In the genomic region with DNA sequence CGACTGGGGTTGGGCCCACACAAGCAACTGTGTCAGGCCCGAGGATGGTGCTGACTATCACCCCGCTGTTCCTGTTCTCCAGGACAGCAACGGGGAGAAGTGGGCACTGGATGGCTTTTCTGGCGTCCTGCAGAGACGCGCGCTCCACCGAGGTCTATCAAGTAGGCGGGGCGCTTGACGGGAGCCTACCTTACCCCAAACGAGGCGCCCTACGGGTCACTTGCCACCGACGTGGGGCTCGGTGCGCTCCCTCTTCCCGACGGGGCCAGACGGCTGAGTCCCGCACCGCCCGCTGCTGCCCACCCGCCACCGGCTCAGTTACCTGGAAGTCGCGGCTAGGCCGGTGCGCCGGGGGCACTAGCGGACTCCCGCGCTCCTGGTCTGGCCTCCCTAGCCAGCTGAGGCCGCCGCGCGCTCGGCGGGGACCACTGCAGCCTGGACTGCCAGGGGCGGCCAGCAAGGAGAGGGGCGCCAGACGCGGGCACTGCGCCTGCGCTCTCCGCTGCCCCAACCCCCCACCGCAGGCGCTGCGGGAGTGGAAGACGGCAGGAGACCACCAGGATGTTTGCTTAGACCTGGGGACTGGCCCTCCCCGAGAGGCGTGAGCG, we compare ENCODE assay signal across 9 mouse cellular contexts. TPM values are rescaled to one million over a fixed set of nuclear protein-coding genes. Genes with fewer than 3 reads are reported as not detected.
DNase-seq lines count a peak whose midpoint lies in the region; ATAC-seq and TF ChIP-seq lines count a peak whose summit lies in the region.
"Had no signal": no experiment of that assay in that cellular context is flagged by ENCODE, and none has a peak within 500 bp of the region (broad histone marks: within the 10 kb centered on the region; RNA-seq: fewer than 3 reads in every experiment).

Gene Slc35g2, minus strand, starts transcription at position 465 of the 608 bp plus-strand sequence.

- WGBS in intestine, embryonic 15.5 days: under 1% methylated on average over 55 of the region's 55 CpGs
- under 1% methylated on average over 48 of the region's 55 CpGs for WGBS in limb, embryonic 10.5 days

- H3K27ac ChIP-seq in left cerebral cortex, adult 2 months: peak within 1 kb of the TSS; percentile 83
- H3K27ac ChIP-seq in intestine, embryonic 15.5 days: no peak within 1 kb of the TSS
- H3K27ac ChIP-seq in limb, embryonic 10.5 days: peak within 1 kb of the TSS; percentile 83

- H3K9me3 ChIP-seq in intestine, embryonic 15.5 days: no peaks in the 10 kb centered on the region
- no peaks in the 10 kb centered on the region for H3K9me3 ChIP-seq in limb, embryonic 10.5 days (replicated peaks)

- H3K36me3 ChIP-seq in intestine, embryonic 15.5 days: no peaks in the 10 kb centered on the region
- H3K36me3 ChIP-seq in limb, embryonic 10.5 days: no peaks in the 10 kb centered on the region
- no peaks in the 10 kb centered on the region for H3K36me3 ChIP-seq in splenic B cell, adult 2 months (ENCODE audit: control insufficient read depth, insufficient read depth, low read length, poor library complexity, severe bottlenecking)
- H3K36me3 ChIP-seq: G1E had no signal

- intact Hi-C loops in left cerebral cortex, adult 2 months (cut with DNase I): loop anchor here (2.0 to 5.0 kb wide), 3 partner anchors 24 to 72 kb away; partner anchors contain the start of gene Nck1

- H3K4me3 ChIP-seq in left cerebral cortex, adult 2 months: peak within 1 kb of the TSS; percentile 80
- H3K4me3 ChIP-seq in intestine, embryonic 15.5 days (replicated peaks): peak within 1 kb of the TSS; percentile 75
- peak within 1 kb of the TSS; percentile 78 for H3K4me3 ChIP-seq in limb, embryonic 10.5 days

- TF ChIP-seq CTCF in left cerebral cortex, adult 2 months (IDR thresholded peaks at IDR 0.05): no peak; the same call in 1 of the 2 replicates

- peaks cover 4% of the 10 kb centered on the region; the same call in 1 of the 2 replicates for H3K4me1 ChIP-seq in intestine, embryonic 15.5 days (replicated peaks)
- H3K4me1 ChIP-seq in limb, embryonic 10.5 days: peaks cover 19% of the 10 kb centered on the region

- DNase-seq in left cerebral cortex, adult 2 months (ENCODE audit: extremely low spot score in 1 of 2, low spot score in 2 of 2): peak; percentile 46 to 48
- no peak for DNase-seq in left cerebral cortex, adult 9 months (ENCODE audit: low spot score in 2 of 2)
- peak; percentile 69 to 72 for DNase-seq in cerebellum, postnatal 14 days
- peak; percentile 14 to 23 for DNase-seq in frontal cortex, postnatal 14 days (ENCODE audit: low spot score in 2 of 2)
- peak; percentile 83 for DNase-seq in limb, embryonic 10.5 days (ENCODE audit: low spot score)
- DNase-seq in splenic B cell, adult 2 months (ENCODE audit: low read depth, low spot score): peak; percentile 5

- no peaks in the 10 kb centered on the region for H3K27me3 ChIP-seq in intestine, embryonic 15.5 days (replicated peaks)
- peaks cover 23% of the 10 kb centered on the region for H3K27me3 ChIP-seq in limb, embryonic 10.5 days (ENCODE audit: low read depth, poor library complexity, severe bottlenecking)
- H3K27me3 ChIP-seq in splenic B cell, adult 2 months (ENCODE audit: control insufficient read depth, insufficient read depth, low read length, poor library complexity, severe bottlenecking): 0 out of 2 replicates have a peak, but pooled peaks cover 4% of the 10 kb centered on the region

- H3K9ac ChIP-seq in intestine, embryonic 15.5 days: peak within 1 kb of the TSS; percentile 56

- ATAC-seq in intestine, embryonic 15.5 days: peak; percentile 89
- ATAC-seq in megakaryocyte-erythroid progenitor cell, adult 5-6 weeks (replicated peaks; ENCODE audit: low FRiP score, low TSS enrichment, poor library complexity, severe bottlenecking): peak; percentile 61

- peak within 1 kb of the TSS; percentile 94 for H3K4me2 ChIP-seq in intestine, embryonic 15.5 days (replicated peaks)

RNA-seq across cellular contexts. Expression of gene Slc35g2, which starts in this region (rescaled TPM):
- total RNA-seq in left cerebral cortex, adult 2 months (2021): 10 to 100 TPM; 19.4 to 23.0 TPM
- 3.8 and 4.8 TPM in 2 replicates for polyA plus RNA-seq in intestine, embryonic 15.5 days (2015; fragmentation: Nextera tagmentation; extraction: Ambion mirVana)
- 1.6 and 3.4 TPM in 2 replicates for polyA plus RNA-seq in limb, embryonic 10.5 days (2016; fragmentation: Nextera tagmentation; extraction: Ambion mirVana)
- not detected in 2 replicates for total RNA-seq in megakaryocyte-erythroid progenitor cell, adult 5-6 weeks (2014; fragmentation: Nextera tagmentation)
- not detected in 2 replicates for total RNA-seq in megakaryocyte-erythroid progenitor cell, adult 5-6 weeks (2017)
- polyA plus RNA-seq: G1E had no signal

Comparison
In these comparisons a context has a peak if more than half of its experiments do, and no peak if none do; other contexts are left out.
1. RNA of gene Slc35g2 (total RNA-seq): 19.4 to 23.0 TPM in left cerebral cortex, adult 2 months; not detected in megakaryocyte-erythroid progenitor cell, adult 5-6 weeks; every median in the first group is over 10 times any median in the second.
2. DNase-seq: peak in left cerebral cortex, adult 2 months (2 of 2), cerebellum, postnatal 14 days (2 of 2), frontal cortex, postnatal 14 days (2 of 2), limb, embryonic 10.5 days (single experiment) and splenic B cell, adult 2 months (single experiment); none in left cerebral cortex, adult 9 months (0 of 2).
3. Peak in ATAC-seq in megakaryocyte-erythroid progenitor cell, adult 5-6 weeks; RNA of the gene not detected or under 1 TPM.
4. Peak in every context shown above with its lines, with median percentiles within 50 percentile points of each other: H3K4me3 ChIP-seq.